Mouse (Mus musculus) lung, postnatal 0 days (tissue): ENCODE data around the gene Itih2.

Experiments
- CTCF ChIP-seq: IDR thresholded peaks from 2 replicates; pipeline ENCODE4 v1.5.1; 2016; ENCODE audit warnings: antibody characterized with exemption, mild to moderate bottlenecking
- EP300 ChIP-seq: IDR thresholded peaks from 2 replicates; pipeline ENCODE4 v1.6.1; 2016; ENCODE audit warnings: antibody characterized with exemption, mild to moderate bottlenecking, control low read depth

DNA sequence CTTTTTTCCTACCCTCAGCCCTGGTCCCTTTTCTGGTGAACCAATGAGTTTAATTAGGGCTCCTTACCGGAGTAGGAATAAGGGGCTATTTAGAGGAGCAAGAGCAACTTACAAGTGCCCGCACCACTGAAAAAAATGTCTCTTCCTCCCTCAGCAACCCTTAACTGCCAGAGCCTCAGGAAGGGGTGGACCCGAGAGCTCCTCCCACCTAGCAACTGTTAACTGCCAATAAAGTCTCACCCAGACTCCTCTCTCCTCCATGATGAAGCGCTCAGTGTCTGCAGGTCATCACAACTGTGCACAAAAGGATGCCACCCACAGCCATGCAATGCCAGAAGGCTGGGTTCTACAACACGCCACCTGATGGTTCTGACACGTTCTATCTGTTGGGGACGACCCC lies 59.4 kb downstream of the Itih2 start:
- TF ChIP-seq CTCF (no peak), EP300 (no peak)
